Mouse (Mus musculus) spleen, adult 2 months (tissue): ENCODE measurements around the gene Cdk17.

ENCODE experiments used
- CTCF ChIP-seq: fragments of 200-500 bp; IDR thresholded peaks from 2 replicates; pipeline ENCODE4 v1.5.1; 2011; ENCODE audit warnings: mild to moderate bottlenecking, inconsistent platforms; ENCODE audit not compliant: insufficient read depth, insufficient read length, insufficient replicate concordance; ENCODE audit errors: extremely low read depth
- POLR2A ChIP-seq: fragments of 200-500 bp; IDR thresholded peaks from 2 replicates; pipeline ENCODE4 v1.6.1; 2011; ENCODE audit warnings: low read depth, low read length, inconsistent platforms

GRCm38 (mm10) chr10:93171182-93171855 lies 10.6 kb downstream of the Cdk17 start:
- no peak for TF ChIP-seq POLR2A
- TF ChIP-seq CTCF, result no peak
